Mouse (Mus musculus): ENCODE measurements around the gene Rgsl1. TPM values are rescaled to one million over a fixed set of nuclear protein-coding genes. Genes with fewer than 3 reads are reported as not detected.

The Rgsl1 gene
- polyA plus RNA-seq, 1 experiment from 2014 or later, result not detected

GRCm38 (mm10) chr1:153729806-153730205 is 114.1 kb downstream of the Rgsl1 start:
- no peaks in the 10 kb centered on the region for H3K36me3 ChIP-seq (ENCODE audit: control insufficient read depth, insufficient read depth, low read length)
- no peak for ATAC-seq (ENCODE audit: low FRiP score, low TSS enrichment)
- WGBS, result 57% methylated on average over 2 of the region's 2 CpGs
- no peak overlapping the region for H3K27ac ChIP-seq (ENCODE audit: low read depth, low read length)
- H3K4me1 ChIP-seq (ENCODE audit: control insufficient read depth, insufficient read depth, low read length), result peaks cover 4% of the 10 kb centered on the region; the same call in 1 of the 2 replicates
- H3K4me3 ChIP-seq (ENCODE audit: low read length), result no peak overlapping the region
- H3K9ac ChIP-seq (ENCODE audit: low read depth, low read length), result no peak overlapping the region
- no peaks in the 10 kb centered on the region for H3K9me3 ChIP-seq (ENCODE audit: control insufficient read depth, low read length)
- H3K27me3 ChIP-seq (ENCODE audit: control insufficient read depth, insufficient read depth, low read length), result no peaks in the 10 kb centered on the region
- H3K4me2 ChIP-seq (replicated peaks; ENCODE audit: low read depth, low read length), result no peak overlapping the region

Other genes with a start within 250 kb of the Rgsl1 start
- 0.04 and 0.10 TPM in 2 replicates for gene Rgs8, start 191.1 kb downstream of the Rgsl1 start, polyA plus RNA-seq (2014; fragmentation: Nextera tagmentation; extraction: Ambion mirVana)
- 1.5 and 2.7 TPM in 2 replicates for gene Rgs16, start 103.8 kb downstream of the Rgsl1 start, polyA plus RNA-seq (2014; fragmentation: Nextera tagmentation; extraction: Ambion mirVana)
- 6.5 and 7.5 TPM in 2 replicates for gene Rnasel, start 94.7 kb downstream of the Rgsl1 start, polyA plus RNA-seq (2014; fragmentation: Nextera tagmentation; extraction: Ambion mirVana)
- gene Teddm1b, start 30.2 kb upstream of the Rgsl1 start, polyA plus RNA-seq (2014; fragmentation: Nextera tagmentation; extraction: Ambion mirVana), result 0.51 and 0.61 TPM in 2 replicates
- not detected in 2 replicates for gene Teddm1a, start 47.6 kb upstream of the Rgsl1 start, polyA plus RNA-seq (2014; fragmentation: Nextera tagmentation; extraction: Ambion mirVana)
- 132 and 139 TPM in 2 replicates for gene Glul, start 55.8 kb upstream of the Rgsl1 start, polyA plus RNA-seq (2014; fragmentation: Nextera tagmentation; extraction: Ambion mirVana)
- gene Teddm2, start 56.1 kb upstream of the Rgsl1 start, polyA plus RNA-seq (2014; fragmentation: Nextera tagmentation; extraction: Ambion mirVana), result 0.38 and 0.50 TPM in 2 replicates